Mouse (Mus musculus): Measurements from ENCODE around the gene Stambpl1.

Stambpl1 gene

DNA sequence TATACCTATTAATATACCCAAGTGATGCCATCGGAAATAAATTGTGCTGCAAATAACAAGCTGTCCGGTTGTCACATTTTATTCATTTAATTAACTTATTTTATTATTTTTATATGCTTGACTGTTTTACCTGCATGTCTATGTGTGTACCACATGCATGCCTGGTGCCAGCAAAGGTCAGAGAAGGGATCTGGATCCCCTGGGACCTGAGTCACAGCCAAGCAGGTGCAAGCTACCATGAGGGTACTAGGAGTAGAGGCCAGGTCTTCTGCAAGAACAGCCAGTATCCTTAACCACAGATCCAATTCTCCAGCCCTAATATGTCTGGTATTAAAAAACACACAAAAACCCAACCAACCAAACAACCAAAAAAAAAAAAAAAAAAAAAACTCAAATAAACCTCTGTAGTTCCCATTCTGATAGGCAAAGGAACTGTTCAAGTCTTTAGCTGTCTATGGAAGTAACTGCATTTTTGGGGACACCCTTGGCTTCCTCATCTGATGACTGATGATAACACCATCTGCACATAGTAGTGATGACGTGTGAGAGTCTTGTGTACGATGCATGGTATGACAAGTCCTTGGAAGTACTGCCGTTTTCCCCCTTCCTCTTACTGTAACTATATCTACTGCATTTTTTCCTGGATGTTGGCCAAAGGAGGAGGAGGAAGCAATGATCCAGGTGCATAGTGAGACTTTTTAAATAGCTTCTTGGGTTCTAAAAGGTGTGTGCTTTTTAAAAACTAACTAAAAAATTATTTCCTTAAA lies 48.4 kb downstream of the Stambpl1 start:
- DNase-seq (ENCODE audit: low read depth, low spot score), result no peak

GRCm38 (mm10) chr19:34241247-34241915 lies 49.4 kb downstream of the Stambpl1 start:
- DNase-seq (ENCODE audit: low read depth, low spot score), result peak; percentile 17

- no peak for DNase-seq (ENCODE audit: low read depth, low spot score)
Observed at GRCm38 (mm10) chr19:34242925-34243324, 50.9 kb downstream of the Stambpl1 start.

GRCm38 (mm10) chr19:34244056-34244455 lies 52.0 kb downstream of the Stambpl1 start:
- peak; percentile 54 for DNase-seq (ENCODE audit: low read depth, low spot score)

GRCm38 (mm10) chr19:34248558-34248957 lies 56.5 kb downstream of the Stambpl1 start:
- no peak for DNase-seq (ENCODE audit: low read depth, low spot score)

DNA sequence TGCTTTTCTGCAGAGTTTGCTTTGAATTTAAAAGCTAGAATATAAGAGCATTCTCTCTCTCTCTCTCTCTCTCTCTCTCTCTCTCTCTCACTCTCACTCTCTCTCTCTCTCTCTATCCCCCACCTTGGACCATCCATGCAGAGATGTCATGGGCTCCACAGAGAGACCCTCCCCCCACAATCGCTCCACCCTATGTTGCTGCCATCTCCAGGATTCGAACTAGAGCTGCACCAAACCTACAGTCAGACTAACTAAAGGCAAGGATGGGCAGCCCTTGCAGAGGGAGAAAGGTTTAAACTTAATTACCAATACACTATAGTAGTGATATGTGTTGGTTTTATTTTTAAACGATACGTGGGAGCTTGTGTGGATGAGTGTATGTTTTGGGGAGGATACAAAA lies 58.6 kb downstream of the Stambpl1 start:
- no peak for DNase-seq (ENCODE audit: low read depth, low spot score)

DNA sequence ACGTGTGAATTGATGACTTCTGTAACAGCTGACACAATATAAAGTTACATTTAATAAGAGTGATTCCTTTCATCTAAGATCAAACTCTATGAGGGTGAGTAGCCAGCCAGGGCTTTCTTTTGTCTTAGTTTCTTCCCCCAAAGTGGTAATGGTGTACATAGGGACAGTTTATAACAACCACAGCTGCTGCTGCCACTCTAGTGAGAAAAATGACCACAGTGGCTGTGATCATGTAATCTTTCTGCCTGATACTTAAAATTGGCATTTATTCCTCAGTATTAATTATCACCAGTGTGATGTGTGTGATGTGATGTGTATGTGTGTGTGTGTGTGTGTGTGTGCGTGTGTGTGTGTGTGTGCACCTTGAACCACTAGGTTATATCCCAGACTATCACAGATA lies 59.9 kb downstream of the Stambpl1 start:
- no peak for DNase-seq (ENCODE audit: low read depth, low spot score)

DNA sequence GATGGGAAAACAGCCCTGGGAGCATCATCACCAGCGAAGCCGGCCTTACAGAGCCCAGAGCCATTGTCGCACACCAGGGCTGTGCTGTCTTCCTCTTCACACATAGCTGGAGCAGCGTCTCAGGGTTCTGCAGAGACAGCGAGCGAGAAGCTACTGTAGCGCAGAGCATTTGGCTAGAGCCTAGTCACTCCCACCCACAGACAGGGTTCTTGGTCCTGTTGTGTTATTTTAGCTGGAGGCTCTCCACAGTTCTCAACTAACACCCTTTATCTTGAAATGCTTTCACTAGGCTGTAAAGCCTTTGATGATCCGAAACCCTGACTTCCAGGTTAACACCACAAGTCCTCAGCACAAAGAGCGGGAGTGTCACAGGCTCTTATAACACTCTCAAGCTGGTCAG lies 60.4 kb downstream of the Stambpl1 start:
- no peak for DNase-seq (ENCODE audit: low read depth, low spot score)

GRCm38 (mm10) chr19:34254101-34254879 lies 62.3 kb downstream of the Stambpl1 start:
- DNase-seq (ENCODE audit: low read depth, low spot score), result no peak

GRCm38 (mm10) chr19:34254880-34255681 lies 63.1 kb downstream of the Stambpl1 start, which contains the start of gene Acta2:
Gene Acta2 (minus strand): TSS chr19:34255590.
- no peak for DNase-seq (ENCODE audit: low read depth, low spot score)

DNA sequence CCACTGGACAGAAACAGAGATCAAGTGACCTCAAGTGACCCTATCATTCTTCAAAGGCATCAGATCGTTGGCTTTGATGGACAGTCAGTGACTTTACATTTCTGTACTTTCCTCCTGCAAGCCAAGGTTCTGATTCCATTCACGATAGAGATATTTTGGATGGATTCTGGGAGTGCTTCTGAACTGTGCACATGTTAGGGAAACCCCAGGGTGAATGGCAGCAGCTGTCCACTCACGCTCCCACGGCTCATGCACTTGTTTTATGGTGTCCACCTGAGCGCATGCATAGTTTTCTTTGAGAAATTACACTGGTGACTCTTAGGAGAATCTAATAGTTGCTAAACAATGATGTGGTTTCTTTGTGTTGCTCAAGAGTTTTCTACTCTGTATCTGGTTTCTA lies 64.1 kb downstream of the Stambpl1 start:
- DNase-seq (ENCODE audit: low read depth, low spot score), result no peak

DNA sequence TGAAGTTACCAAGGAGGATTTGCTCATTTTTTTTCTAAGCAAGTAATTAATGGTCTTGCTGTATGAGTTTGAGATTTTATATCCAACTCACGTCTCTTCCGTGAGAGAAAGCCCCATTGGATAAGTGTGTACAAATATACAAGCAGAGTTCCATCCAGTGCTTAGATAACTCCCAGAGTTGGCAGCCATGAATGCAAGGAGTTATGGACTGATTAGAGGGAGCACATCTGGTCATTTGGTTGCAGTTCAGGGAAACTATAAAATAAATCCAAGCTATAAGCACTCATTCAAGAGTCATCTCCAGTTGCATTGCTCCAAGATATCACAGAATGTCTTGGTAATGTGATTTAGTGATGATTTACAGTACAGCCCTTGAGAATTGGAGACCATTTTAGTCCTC lies 64.9 kb downstream of the Stambpl1 start:
- DNase-seq (ENCODE audit: low read depth, low spot score), result no peak

DNA sequence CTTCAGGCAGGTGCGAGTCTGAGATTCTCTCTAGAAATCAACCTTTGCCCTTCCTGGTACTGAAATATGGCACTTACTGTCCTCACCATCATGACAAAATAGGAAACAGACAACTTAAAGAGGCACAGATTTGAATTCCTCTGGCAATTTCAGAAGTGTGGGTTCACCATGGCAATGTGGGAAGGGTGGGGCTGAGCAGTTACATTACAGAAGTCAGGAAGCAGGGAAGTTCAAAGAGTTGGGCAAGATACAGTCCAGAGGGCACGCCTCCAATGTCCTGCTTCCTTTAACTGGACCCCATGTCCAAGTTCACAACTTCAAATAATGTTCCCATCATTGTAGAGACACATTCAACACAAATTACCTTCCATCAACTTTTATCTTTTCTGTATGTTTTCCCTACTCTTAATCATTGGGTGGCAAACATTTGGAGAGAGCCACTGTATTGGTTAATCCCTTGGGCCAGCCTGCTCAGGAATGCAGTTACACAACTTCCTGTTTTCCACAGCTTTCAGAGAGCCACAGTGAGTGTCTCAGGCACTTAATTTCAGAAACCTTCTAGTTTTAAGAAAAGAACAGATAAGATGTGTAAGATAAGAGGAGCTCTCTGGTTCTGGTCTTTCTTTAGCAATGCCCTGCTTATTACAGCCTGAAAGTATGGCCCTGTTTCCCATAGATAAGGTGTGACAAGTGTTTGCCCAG lies 70.4 kb downstream of the Stambpl1 start:
- DNase-seq (ENCODE audit: low read depth, low spot score), result no peak

GRCm38 (mm10) chr19:34265604-34266193 lies 73.7 kb downstream of the Stambpl1 start:
- no peak for DNase-seq (ENCODE audit: low read depth, low spot score)

DNA sequence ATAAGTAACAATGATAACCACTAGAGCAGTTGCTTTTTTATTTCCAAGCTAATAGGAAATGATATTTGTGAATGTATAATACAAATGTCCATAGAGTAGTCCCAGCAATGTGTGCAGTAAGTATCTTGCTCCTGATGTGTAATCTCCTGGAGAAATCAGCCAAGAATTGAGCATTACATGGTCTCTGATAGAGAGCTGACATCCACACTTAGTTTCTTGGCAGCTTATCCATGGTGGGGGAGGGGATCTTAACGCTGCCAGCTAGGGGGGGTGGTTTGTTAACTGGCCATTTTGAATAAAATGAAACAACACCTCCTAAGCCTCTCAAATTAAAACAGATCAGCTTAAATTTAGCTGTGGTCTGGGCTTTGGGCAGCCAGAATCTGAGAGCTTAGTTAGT lies 77.0 kb downstream of the Stambpl1 start:
- no peak for DNase-seq (ENCODE audit: low read depth, low spot score)

- DNase-seq (ENCODE audit: low read depth, low spot score), result no peak
Observed at GRCm38 (mm10) chr19:34270106-34270726, 78.2 kb downstream of the Stambpl1 start.

- DNase-seq (ENCODE audit: low read depth, low spot score), result no peak
Observed at GRCm38 (mm10) chr19:34270824-34271464, 78.9 kb downstream of the Stambpl1 start.

DNA sequence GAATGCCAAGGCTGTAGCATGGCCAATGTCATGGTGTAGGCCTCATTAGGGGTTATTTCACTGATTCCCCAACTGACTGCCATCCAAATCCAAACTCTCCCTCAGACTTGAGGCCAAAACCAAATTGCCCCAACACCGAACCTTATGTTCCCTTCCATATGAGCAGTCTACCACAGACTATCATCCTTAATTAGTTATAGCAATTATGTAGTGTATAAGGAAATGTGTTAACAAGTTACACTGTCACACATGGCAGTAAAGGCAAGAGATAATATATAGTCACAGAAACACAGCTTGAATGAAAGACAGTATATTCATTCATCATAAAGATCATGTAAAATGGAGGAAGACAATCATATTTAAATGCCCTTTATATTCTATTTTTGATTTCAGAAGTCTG lies 81.0 kb downstream of the Stambpl1 start:
- no peak for DNase-seq (ENCODE audit: low read depth, low spot score)

- DNase-seq (ENCODE audit: low read depth, low spot score), result no peak
Observed at GRCm38 (mm10) chr19:34278078-34278477, 86.0 kb downstream of the Stambpl1 start.

DNA sequence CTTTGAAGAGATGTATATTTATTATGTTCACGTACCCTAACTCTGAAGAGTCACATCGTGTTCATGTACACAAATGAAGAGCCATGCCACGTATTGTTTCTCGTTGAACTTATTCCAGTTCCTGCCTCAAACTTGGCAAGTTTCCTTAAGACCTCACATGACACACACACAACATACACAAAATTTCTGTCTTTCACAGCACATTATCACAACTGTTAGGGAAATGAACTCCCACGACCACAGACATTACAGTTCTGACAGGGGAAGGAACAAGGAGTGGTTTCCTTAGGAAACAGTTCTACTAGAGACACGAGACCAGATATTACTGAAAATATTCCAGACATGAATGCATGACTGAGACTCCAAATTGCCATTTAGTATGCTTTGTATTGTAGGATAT lies 91.6 kb downstream of the Stambpl1 start:
- no peak for DNase-seq (ENCODE audit: low read depth, low spot score)

Measured in retina, postnatal 7 days (tissue).